Mouse (Mus musculus): Measurements from ENCODE around the gene Glis1. TPM values are rescaled to one million over a fixed set of nuclear protein-coding genes. Genes with fewer than 3 reads are reported as not detected.
"Not testable (repeated sequence)": the region's sequence is repeated elsewhere in the genome, so short reads cannot be mapped to it uniquely, and the experiment has no call there.

Glis1 gene
- polyA plus RNA-seq, 3 experiments from 2014 or later = 0.30 TPM; not detected in 2

GRCm38 (mm10) chr4:107586391-107586790, 152.0 kb downstream of the Glis1 start:
- no peak for ATAC-seq

DNA sequence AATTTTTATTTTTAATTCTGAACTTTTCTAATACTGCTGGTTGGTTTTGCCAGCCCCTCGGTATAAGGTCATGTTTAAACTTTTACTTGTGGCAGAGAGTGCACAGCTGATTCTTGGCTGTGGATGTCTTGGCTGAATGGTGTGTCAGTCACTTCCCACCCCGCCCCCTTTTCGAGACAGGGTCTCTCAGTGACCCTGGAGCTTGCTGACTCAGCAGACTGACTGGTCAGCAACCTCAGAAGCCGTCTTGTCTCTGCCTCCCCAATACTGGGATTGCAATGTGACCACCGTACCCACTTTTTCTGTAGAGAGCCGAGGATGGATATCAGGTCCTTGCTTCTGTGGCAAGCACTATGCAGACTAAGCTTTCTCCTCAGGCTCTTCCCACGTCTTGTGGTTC, 154.2 kb downstream of the Glis1 start:
- no peak for ATAC-seq

GRCm38 (mm10) chr4:107589046-107589445, 154.7 kb downstream of the Glis1 start:
- ATAC-seq = no peak

- no peak for ATAC-seq
Observed at GRCm38 (mm10) chr4:107590805-107591534, 156.6 kb downstream of the Glis1 start.

- ATAC-seq = no peak
Observed at GRCm38 (mm10) chr4:107593426-107593825, 159.0 kb downstream of the Glis1 start.

- no peak for ATAC-seq
Observed at GRCm38 (mm10) chr4:107597226-107597897, 163.0 kb downstream of the Glis1 start.

GRCm38 (mm10) chr4:107597898-107598580, 163.6 kb downstream of the Glis1 start:
- ATAC-seq = no peak

DNA sequence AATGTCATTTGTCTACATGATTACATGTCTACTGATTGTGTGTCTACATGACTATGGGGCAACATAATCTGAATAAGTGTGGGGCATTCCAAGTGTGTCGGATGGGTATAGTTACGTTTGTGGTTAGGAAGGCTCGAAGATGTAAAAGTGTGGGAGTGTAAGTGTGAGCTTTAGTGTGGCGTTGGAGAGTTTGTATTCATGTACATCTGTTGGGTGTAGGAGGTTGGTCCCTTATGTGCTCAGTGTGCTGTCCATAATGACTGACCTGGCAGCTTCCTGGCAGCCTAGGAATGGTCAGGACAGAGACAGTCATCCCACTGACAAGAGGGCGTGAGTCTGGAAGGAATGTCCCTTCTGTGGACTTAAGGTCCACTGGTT, 164.2 kb downstream of the Glis1 start:
- not testable (repeated sequence) for ATAC-seq

DNA sequence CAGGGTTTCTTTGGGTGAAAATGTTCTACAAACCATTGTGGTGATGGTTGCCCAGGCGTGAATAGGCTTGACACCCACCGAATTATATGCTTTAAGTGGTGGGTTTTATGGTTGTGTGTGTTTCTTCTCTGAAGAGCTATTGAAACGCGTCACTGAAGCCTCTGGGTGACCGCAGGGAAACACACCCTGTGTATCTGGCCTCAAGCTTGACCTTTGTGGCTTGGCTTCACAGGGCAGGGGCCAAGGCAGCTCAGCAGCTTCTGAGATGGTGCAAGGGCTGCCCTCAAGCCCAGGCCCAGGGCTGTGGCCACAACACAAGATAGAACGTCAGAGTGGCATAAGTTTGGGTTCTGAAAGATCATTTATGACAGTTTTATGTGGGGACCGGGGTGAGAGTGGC, 167.9 kb downstream of the Glis1 start:
- no peak for ATAC-seq

GRCm38 (mm10) chr4:107602787-107603186, 168.4 kb downstream of the Glis1 start:
- no peak for ATAC-seq

- ATAC-seq = no peak
Observed at GRCm38 (mm10) chr4:107603208-107603607, 168.8 kb downstream of the Glis1 start.

DNA sequence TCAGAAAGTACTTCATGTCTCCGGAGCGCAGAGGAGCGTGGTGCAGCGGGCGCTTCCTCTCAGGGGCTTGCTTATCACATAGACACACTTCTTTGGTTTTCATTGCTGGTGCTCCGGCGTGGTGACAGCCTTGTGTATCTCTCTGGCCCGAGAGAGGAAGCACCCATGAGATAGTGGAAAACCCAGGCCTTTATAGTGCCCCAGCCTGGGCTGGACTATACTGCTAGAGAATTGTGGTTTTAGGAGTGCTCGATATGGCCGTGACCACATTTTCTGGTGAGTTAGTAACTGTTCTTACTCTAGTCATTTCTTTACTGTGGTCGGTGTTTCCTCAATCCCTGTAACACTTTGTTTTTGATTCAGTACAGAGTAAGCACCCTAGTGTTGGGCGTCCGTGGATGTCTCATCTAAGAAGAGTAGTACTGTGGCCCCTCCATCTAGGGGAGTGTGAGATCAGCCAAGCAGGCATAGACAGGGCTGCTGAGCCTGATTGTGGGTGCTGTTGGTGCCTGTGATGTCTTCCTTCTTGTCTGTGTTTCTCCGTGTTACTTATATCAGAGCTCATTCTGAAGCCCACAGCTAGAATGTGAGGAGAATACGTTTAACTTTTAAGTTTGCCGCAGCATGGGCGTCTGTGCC, 171.7 kb downstream of the Glis1 start:
- no peak for ATAC-seq

DNA sequence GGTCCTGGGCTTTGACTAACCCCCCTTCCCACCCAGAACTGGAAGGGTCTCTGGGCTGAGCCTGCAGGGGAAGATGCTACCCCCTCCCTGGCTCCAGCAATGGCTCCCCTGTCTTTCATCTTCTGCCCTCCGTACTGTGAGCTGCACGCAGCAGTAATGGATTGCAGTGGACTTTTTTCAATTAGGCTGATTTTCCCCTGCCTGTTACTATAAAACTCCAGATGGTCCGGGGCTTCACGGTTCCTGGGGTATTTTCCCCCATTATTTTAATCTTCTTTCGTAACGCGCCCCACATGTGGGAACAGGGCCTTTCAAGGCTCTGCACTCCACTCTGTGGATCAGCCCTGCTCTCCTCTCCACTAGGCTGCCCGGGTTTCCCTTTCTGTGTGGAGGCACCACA, 175.4 kb downstream of the Glis1 start:
- ATAC-seq = no peak

DNA sequence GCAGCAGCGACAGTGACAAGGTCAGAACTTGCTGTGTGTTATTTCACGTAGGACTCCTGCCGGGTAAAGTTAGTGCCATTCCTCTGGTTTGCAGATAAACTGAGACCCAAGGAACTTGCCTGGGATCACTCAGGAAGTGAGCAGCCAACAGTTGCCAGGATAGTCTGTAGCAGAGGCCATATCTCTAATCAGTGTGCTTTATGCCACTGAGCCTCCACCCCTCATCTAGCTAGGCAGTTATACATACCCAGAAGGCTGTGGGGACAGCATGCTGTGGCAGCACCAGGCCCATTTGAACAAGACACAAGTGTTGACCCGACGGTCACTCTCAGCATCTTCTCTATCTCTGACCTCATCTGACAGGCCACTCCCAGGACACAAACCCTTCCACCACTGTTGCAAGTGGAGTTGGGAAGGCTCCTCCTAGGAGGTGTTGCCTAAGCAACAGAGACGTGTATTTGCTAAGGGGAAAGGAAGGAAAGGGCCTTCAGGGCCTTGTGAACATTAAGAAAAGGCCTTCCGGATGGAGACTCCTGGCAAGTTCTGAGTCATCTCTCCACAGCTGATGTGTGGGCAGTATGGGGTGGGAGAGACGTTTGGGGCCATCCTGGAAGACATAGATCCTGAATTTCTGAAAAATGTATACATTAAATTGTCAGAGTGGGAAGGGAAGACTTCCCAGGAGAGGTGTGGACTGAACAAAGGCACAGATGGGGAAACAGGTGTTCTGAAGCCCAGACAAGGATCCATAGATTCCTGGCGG, 177.7 kb downstream of the Glis1 start:
- no peak for ATAC-seq

DNA sequence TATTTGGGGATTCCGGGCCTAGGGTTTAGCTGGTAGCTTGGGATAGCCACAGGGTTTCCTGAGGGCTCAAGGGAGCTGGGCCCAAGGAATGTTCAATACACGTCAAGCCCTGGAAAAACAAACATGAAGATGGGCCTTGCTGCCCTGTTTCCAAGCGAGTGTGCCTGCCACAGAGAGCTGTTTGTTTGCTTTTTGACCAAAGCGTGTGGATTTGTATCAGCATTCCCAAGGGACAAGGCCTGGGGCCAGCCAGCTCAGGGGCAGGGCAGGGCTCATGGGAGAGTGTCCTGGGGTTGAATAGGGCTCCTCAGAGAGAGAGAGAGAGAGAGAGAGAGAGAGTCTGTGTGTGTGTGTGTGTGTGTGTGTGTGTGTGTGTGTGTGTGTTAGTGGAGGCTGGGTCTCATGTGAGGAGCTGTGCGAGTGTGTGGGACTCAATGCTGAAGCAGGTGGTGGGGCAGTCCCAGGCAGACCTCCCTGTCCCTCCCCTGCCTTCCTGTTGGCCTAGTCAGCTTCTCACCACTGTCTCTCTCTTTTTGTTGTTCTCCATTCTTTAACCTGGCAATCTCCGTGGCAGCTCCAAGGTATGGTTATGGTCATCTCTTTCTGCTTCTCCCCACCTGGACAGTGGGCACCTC, 183.3 kb downstream of the Glis1 start:
- no peak for ATAC-seq

DNA sequence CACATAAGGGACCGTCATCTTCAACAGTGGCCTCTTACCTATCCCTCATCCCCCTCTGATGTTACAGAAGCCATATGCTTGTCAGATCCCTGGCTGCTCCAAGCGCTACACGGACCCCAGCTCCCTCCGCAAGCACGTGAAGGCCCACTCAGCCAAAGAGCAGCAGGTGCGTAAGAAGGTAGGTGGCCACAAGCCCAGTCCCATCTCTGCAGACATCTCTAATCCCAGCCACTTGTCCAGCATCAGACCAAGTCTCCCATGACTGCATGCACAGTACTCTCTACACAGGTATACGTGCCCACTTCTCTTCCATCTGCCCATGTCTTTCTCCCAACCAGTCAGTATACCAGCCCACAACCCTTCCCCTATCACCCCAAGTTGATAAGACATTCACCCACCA, 185.1 kb downstream of the Glis1 start:
- ATAC-seq = no peak

DNA sequence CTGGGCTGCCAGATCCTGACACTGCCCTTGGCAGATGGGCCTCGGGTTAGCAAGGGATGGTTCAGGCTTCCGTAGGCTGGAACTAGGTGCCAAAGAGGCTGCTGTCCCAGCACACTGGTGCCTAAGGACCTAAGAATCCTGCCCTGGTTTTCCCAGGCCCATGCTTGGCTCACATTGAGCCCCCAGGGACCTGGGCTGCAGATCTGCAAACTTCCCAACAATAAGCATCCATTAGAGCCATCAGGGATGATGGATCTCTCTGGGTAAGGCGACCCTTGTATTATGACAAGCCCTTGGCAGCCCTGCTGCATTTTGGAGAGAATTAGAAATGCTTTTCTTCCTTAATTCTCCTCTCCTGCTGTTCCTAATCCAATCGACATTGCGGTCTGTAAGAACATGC, 187.0 kb downstream of the Glis1 start:
- ATAC-seq = no peak

DNA sequence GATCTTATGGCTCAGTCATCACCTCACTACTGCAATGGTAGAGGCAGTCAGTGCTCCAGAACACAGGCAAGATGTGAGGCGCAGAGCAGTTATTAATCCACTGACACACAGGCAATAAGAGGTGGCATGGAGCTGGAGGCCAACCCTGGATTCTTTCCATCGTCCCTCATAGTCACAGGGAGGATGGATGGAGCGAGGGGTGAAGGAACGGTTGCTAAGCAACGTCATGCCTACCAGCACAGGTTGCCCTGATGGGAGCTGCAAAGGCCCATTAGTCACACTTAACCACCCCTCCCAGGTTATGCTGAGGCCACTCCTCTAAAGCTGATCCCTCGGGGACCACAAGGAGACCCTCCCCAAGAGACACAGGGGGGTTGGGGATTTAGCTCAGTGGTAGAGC, 187.9 kb downstream of the Glis1 start:
- ATAC-seq = no peak

GRCm38 (mm10) chr4:107623916-107624315, 189.5 kb downstream of the Glis1 start:
- no peak for ATAC-seq

DNA sequence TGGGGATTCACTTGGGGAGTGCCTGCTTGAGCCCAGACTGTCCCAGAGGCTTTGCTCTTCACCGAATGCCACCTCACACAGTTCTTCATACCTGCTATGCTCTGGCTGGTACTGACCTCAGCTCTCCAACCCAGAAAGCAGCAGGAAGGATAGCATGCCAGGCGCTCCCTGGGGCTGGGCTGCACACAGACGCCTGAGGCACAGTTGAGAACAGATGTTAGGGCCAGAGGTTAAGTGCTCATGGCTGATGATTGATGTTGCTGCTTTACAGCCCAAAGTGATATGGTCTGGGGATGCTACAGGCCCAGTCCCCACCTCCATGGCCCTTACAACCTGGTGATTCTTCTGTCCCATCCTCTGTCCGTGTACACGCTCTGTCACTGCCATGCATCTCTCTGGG, 190.6 kb downstream of the Glis1 start:
- no peak for ATAC-seq

DNA sequence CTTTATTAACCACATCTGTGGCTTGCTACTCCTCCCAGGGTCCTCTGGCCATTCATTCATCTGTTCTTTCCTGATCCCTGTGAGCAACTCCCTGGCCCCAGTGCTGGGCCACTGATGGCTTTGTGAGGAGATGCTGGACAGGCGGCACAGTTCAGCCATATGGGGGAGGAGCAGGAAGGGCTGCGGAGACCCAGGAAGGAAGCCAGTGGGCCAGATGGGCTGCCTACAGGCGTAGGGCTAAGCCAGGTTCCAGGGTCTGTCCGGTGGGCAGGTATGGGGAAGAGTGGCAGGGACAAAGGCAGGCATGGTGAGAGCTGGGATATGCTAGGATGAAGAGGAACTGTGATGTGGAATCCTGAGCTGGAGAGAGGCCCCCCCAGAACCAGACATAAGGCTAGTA, 193.8 kb downstream of the Glis1 start:
- ATAC-seq = no peak

GRCm38 (mm10) chr4:107628921-107629411, 194.6 kb downstream of the Glis1 start:
- no peak for ATAC-seq
